Mouse (Mus musculus): ENCODE results near the gene Rxfp4. TPM values are rescaled to one million over a fixed set of nuclear protein-coding genes. Genes with fewer than 3 reads are reported as not detected.
A peak's percentile ranks its signal among the peaks of the same experiment; 100 is the strongest.

Rxfp4 gene
- polyA plus RNA-seq (2016; fragmentation: Nextera tagmentation; extraction: Ambion mirVana), result not detected in 2 replicates

- 84% methylated on average over 17 of the region's 17 CpGs for WGBS
- H3K27ac ChIP-seq (ENCODE audit: poor library complexity, severe bottlenecking), result no peak within 1 kb of the TSS
- H3K9me3 ChIP-seq (replicated peaks), result no peaks in the 10 kb centered on the region
- H3K36me3 ChIP-seq, result peaks cover 9% of the 10 kb centered on the region
- no peak within 1 kb of the TSS for H3K4me3 ChIP-seq
- H3K27me3 ChIP-seq (replicated peaks), result no peaks in the 10 kb centered on the region
- H3K4me2 ChIP-seq, result no peak within 1 kb of the TSS
- peaks cover 23% of the 10 kb centered on the region for H3K4me1 ChIP-seq (replicated peaks)
- no peak for ATAC-seq (ENCODE audit: insufficient number of reproducible peaks, low FRiP score)
- H3K9ac ChIP-seq, result no peak within 1 kb of the TSS
These were observed at the start of gene Rxfp4 for GRCm38 (mm10) chr3:88652846-88653515. Gene Rxfp4, minus strand, starts transcription at chr3:88653142.

DNA sequence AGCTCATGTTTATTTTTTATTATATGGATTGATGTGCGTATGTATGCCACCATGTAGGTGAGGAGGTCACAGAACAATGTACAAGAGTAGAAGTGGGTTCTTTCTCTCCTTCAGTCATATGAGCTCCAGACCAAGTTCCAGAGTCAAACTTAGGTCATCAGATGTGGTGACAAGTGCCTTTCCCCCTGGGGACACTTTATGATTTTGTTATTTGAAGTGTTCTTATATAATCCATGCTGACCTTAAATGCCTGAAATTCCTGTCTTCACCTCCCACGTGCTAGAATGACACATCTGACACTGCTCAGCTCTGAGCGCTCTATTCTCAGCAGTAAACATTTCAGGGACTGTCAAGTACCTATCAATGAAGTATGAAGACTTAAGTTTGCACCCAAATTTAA is 48.3 kb upstream of the Rxfp4 start:
- 41% methylated on average over 3 of the region's 3 CpGs for WGBS
- Histone ChIP-seq H3K9ac (no peak overlapping the region), H3K4me3 (no peak overlapping the region), H3K4me2 (no peak overlapping the region), H3K27me3 (replicated peaks) (no peaks in the 10 kb centered on the region), H3K4me1 (replicated peaks) (peaks cover 21% of the 10 kb centered on the region), H3K9me3 (replicated peaks) (no peaks in the 10 kb centered on the region), H3K36me3 (peaks cover 84% of the 10 kb centered on the region), H3K27ac (ENCODE audit: poor library complexity, severe bottlenecking) (0 out of 2 replicates have a peak overlapping the region, but pooled peaks have one; percentile 33)
- ATAC-seq (ENCODE audit: insufficient number of reproducible peaks, low FRiP score), result no peak

- WGBS, result 89% methylated on average over 3 of the region's 3 CpGs
- no peak overlapping the region for H3K4me2 ChIP-seq
- H3K9me3 ChIP-seq (replicated peaks), result no peaks in the 10 kb centered on the region
- no peaks in the 10 kb centered on the region for H3K27me3 ChIP-seq (replicated peaks)
- H3K9ac ChIP-seq, result no peak overlapping the region
- H3K4me1 ChIP-seq (replicated peaks), result peaks cover 21% of the 10 kb centered on the region
- H3K27ac ChIP-seq (ENCODE audit: poor library complexity, severe bottlenecking), result peak overlapping the region; percentile 33; the same call in 1 of the 2 replicates
- no peak overlapping the region for H3K4me3 ChIP-seq
- peaks cover 92% of the 10 kb centered on the region for H3K36me3 ChIP-seq
- ATAC-seq (ENCODE audit: insufficient number of reproducible peaks, low FRiP score), result no peak
These were observed 47.3 kb upstream of the Rxfp4 start for GRCm38 (mm10) chr3:88700247-88700646.

- 95% methylated on average over 6 of the region's 6 CpGs for WGBS
- no peak for ATAC-seq (ENCODE audit: insufficient number of reproducible peaks, low FRiP score)
These were observed 45.9 kb upstream of the Rxfp4 start for GRCm38 (mm10) chr3:88698834-88699233.

GRCm38 (mm10) chr3:88698051-88698450 is 45.1 kb upstream of the Rxfp4 start:
- H3K9me3 ChIP-seq (replicated peaks), result no peaks in the 10 kb centered on the region
- no peak overlapping the region for H3K4me2 ChIP-seq
- no peak overlapping the region for H3K27ac ChIP-seq (ENCODE audit: poor library complexity, severe bottlenecking)
- H3K4me3 ChIP-seq, result no peak overlapping the region
- 87% methylated on average over 1 of the region's 1 CpGs for WGBS
- H3K9ac ChIP-seq, result no peak overlapping the region
- peaks cover 21% of the 10 kb centered on the region for H3K4me1 ChIP-seq (replicated peaks)
- H3K36me3 ChIP-seq, result peaks cover 91% of the 10 kb centered on the region
- H3K27me3 ChIP-seq (replicated peaks), result no peaks in the 10 kb centered on the region
- ATAC-seq (ENCODE audit: insufficient number of reproducible peaks, low FRiP score), result no peak

More at GRCm38 (mm10) chr3:88698834-88699233, 45.9 kb upstream of the Rxfp4 start:
- H3K36me3 ChIP-seq, result peaks cover 92% of the 10 kb centered on the region
- H3K4me3 ChIP-seq, result no peak overlapping the region
- H3K27me3 ChIP-seq (replicated peaks), result no peaks in the 10 kb centered on the region
- no peak overlapping the region for H3K27ac ChIP-seq (ENCODE audit: poor library complexity, severe bottlenecking)
- peaks cover 21% of the 10 kb centered on the region for H3K4me1 ChIP-seq (replicated peaks)
- H3K9me3 ChIP-seq (replicated peaks), result no peaks in the 10 kb centered on the region
- no peak overlapping the region for H3K9ac ChIP-seq
- H3K4me2 ChIP-seq, result no peak overlapping the region

GRCm38 (mm10) chr3:88695545-88695944 is 42.6 kb upstream of the Rxfp4 start:
- Histone ChIP-seq H3K9ac (no peak overlapping the region), H3K36me3 (peaks cover 95% of the 10 kb centered on the region), H3K9me3 (replicated peaks) (no peaks in the 10 kb centered on the region), H3K4me3 (no peak overlapping the region), H3K4me2 (no peak overlapping the region), H3K27ac (ENCODE audit: poor library complexity, severe bottlenecking) (no peak overlapping the region), H3K27me3 (replicated peaks) (no peaks in the 10 kb centered on the region), H3K4me1 (replicated peaks) (peaks cover 7% of the 10 kb centered on the region)
- ATAC-seq (ENCODE audit: insufficient number of reproducible peaks, low FRiP score), result no peak

- Histone ChIP-seq H3K27ac (ENCODE audit: poor library complexity, severe bottlenecking) (no peak overlapping the region), H3K4me3 (no peak overlapping the region), H3K4me2 (no peak overlapping the region), H3K36me3 (peaks cover 61% of the 10 kb centered on the region), H3K27me3 (replicated peaks) (no peaks in the 10 kb centered on the region), H3K4me1 (replicated peaks) (peaks cover 14% of the 10 kb centered on the region), H3K9me3 (replicated peaks) (no peaks in the 10 kb centered on the region), H3K9ac (no peak overlapping the region)
- no peak for ATAC-seq (ENCODE audit: insufficient number of reproducible peaks, low FRiP score)
- 84% methylated on average over 5 of the region's 5 CpGs for WGBS
These were observed 36.1 kb upstream of the Rxfp4 start for GRCm38 (mm10) chr3:88689079-88689478.

DNA sequence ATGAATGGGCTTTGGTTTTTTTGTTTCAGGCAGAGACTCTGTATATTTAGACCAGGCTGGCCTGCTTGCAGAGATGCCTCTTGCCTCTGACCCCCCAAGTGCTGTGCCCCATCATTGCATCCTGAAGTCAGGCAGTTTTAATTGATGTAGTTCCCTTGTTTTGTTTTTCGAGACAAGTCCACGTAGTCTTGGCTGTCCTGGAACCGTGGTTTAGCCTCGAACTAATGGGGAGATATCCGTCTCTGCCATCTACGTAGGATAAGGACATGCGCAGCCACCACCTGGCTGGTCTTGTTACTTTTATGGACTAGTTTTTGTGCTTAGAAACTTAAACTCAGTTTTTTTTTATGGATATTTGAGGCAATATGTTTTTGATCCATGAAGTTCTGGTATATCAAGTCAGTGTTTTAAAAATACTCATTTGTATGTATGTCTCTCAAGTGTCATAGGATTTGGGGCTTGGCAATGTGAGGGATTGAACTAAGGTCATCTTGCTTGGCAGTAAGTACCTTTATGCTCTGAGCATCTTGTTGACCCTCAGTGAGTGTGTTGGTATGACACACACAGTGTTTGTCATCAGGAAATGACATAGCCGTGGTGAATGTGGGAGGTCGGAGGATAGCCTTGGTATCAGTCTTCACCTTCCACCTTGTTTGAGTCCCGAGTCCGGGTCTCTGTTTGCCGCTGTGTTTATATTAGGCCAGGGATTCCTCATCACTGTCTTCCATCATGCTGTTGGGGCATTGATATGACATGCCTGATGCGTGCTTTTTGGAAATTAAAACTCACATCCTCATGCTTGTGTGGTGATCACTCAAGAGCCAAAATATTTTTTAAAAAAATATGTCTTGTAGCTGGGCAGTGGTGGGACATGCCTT is 34.0 kb upstream of the Rxfp4 start:
- peak overlapping the region; percentile 91 for H3K4me2 ChIP-seq
- peaks cover 42% of the 10 kb centered on the region for H3K36me3 ChIP-seq
- WGBS, result 25% methylated on average over 13 of the region's 13 CpGs
- no peaks in the 10 kb centered on the region for H3K9me3 ChIP-seq (replicated peaks)
- peaks cover 14% of the 10 kb centered on the region for H3K4me1 ChIP-seq (replicated peaks)
- H3K4me3 ChIP-seq, result peak overlapping the region; percentile 93
- peak overlapping the region; percentile 98 for H3K27ac ChIP-seq (ENCODE audit: poor library complexity, severe bottlenecking)
- peak overlapping the region; percentile 99 for H3K9ac ChIP-seq
- H3K27me3 ChIP-seq (replicated peaks), result no peaks in the 10 kb centered on the region
- ATAC-seq (ENCODE audit: insufficient number of reproducible peaks, low FRiP score), result no peak

- Histone ChIP-seq H3K4me3 (peak overlapping the region; percentile 93), H3K27ac (ENCODE audit: poor library complexity, severe bottlenecking) (peak overlapping the region; percentile 98), H3K4me2 (peak overlapping the region; percentile 91), H3K36me3 (peaks cover 33% of the 10 kb centered on the region), H3K9me3 (replicated peaks) (no peaks in the 10 kb centered on the region), H3K9ac (peak overlapping the region; percentile 99), H3K27me3 (replicated peaks) (no peaks in the 10 kb centered on the region), H3K4me1 (replicated peaks) (peaks cover 14% of the 10 kb centered on the region)
- WGBS, result under 1% methylated on average over 44 of the region's 45 CpGs
- ATAC-seq (ENCODE audit: insufficient number of reproducible peaks, low FRiP score), result peak; percentile 63
These were observed 33.1 kb upstream of the Rxfp4 start for GRCm38 (mm10) chr3:88685958-88686451.

DNA sequence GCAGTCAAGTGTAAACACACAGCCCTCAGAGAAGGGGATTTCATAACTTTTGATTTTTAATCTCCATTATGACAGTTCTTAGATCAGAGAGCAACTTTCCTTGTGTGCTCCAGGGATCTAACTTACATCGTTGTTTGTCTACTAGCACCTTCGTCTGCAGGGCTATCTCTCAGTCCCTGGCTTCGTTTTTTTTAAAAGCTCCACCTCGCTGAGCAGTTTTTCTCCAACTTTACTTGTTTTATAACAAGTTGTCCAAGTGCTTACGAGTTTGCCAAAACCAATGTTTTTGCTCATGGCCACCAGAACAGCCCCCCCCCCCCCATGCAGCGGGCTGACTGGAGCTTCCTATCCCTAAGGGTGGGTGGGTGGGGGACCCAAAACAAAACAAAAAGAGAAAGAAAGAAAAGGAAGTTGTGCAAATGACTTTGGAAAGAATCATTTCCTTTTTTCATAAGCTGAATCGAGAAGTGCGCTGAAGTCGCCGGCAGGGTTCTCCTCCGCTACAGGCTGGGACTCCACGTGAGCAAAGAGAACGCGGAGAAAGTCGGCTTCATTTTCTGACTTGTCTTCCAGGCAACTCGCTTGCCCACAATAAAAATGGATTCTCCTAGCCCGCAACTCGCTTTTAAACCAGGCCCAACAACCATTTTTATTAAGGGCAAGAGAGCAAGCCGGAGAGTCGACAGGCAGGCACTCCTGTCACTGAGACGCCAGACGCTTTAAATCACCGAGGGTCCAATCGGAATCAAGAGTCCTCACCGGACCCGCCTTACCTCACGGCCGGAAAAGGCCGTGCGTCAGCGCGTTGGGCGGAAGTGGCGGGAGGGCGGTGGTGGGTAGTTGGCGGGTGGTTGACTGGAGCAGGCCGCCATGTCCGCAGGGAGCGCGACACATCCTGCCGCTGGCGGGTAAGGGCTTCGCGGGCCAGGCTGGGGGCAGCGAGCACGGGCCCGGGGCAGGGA is 32.3 kb upstream of the Rxfp4 start, which contains the start of gene Khdc4:
Gene Khdc4, plus strand, starts transcription at position 824 of the 962 bp plus-strand sequence.
- Histone ChIP-seq H3K4me2 (peak within 1 kb of the TSS; percentile 91), H3K4me3 (peak within 1 kb of the TSS; percentile 93), H3K27me3 (replicated peaks) (no peaks in the 10 kb centered on the region), H3K9me3 (replicated peaks) (no peaks in the 10 kb centered on the region), H3K4me1 (replicated peaks) (peaks cover 14% of the 10 kb centered on the region), H3K36me3 (peaks cover 26% of the 10 kb centered on the region), H3K27ac (ENCODE audit: poor library complexity, severe bottlenecking) (peak within 1 kb of the TSS; percentile 98), H3K9ac (peak within 1 kb of the TSS; percentile 99)
- WGBS, result 1% methylated on average over 47 of the region's 47 CpGs
- ATAC-seq (ENCODE audit: insufficient number of reproducible peaks, low FRiP score), result peak; percentile 99

All from heart, embryonic 12.5 days (tissue).